Comparison of ENCODE assay signal across 24 mouse cellular contexts in genomic region chr2:158701505-158701904, GRCm38 (mm10). TPM values are rescaled to one million over a fixed set of nuclear protein-coding genes. Genes with fewer than 3 reads are reported as not detected.
DNase-seq lines count a peak whose midpoint lies in the region; ATAC-seq and TF ChIP-seq lines count a peak whose summit lies in the region.
"Had no signal": no experiment of that assay in that cellular context is flagged by ENCODE, and none has a peak within 500 bp of the region (broad histone marks: within the 10 kb centered on the region; RNA-seq: fewer than 3 reads in every experiment).

No protein-coding gene starts in this region.

- H3K27me3 ChIP-seq in heart, postnatal 0 days (ENCODE audit: control insufficient read depth, insufficient read depth, low read length): no peaks in the 10 kb centered on the region
- H3K27me3 ChIP-seq in lung, embryonic 16.5 days (ENCODE audit: control insufficient read depth, insufficient read depth, low read depth, low read length): no peaks in the 10 kb centered on the region
- no peaks in the 10 kb centered on the region for H3K27me3 ChIP-seq in small intestine, adult 2 months (ENCODE audit: control insufficient read depth, insufficient read depth, low read length)
- H3K27me3 ChIP-seq: embryonic facial prominence, embryonic 15.5 days; heart, embryonic 13.5 days; limb, embryonic 12.5 days; liver, embryonic 15.5 days; Patski had no signal

- H3K36me3 ChIP-seq in heart, postnatal 0 days (replicated peaks; ENCODE audit: control insufficient read depth, insufficient read depth, low read length): no peaks in the 10 kb centered on the region
- H3K36me3 ChIP-seq in lung, embryonic 16.5 days (ENCODE audit: control insufficient read depth, insufficient read depth, low read length): no peaks in the 10 kb centered on the region
- no peaks in the 10 kb centered on the region for H3K36me3 ChIP-seq in small intestine, adult 2 months (ENCODE audit: control insufficient read depth, insufficient read depth, low read length)
- H3K36me3 ChIP-seq: embryonic facial prominence, embryonic 15.5 days; heart, embryonic 13.5 days; hindbrain, embryonic 10.5 days; limb, embryonic 12.5 days; liver, embryonic 15.5 days; midbrain, embryonic 10.5 days had no signal

- 80% methylated on average over 9 of the region's 9 CpGs for WGBS in heart, postnatal 0 days
- 71% methylated on average over 9 of the region's 9 CpGs for whole genome bisulfite sequencing in lung, embryonic 16.5 days
- WGBS in small intestine, adult 2 months: 88% methylated on average over 9 of the region's 9 CpGs

- no peak overlapping the region for H3K4me3 ChIP-seq in heart, postnatal 0 days (ENCODE audit: low read depth, low read length)
- H3K4me3 ChIP-seq in lung, embryonic 16.5 days (ENCODE audit: low read length): no peak overlapping the region
- H3K4me3 ChIP-seq in small intestine, adult 2 months (ENCODE audit: low read depth, low read length): no peak overlapping the region
- H3K4me3 ChIP-seq: embryonic facial prominence, embryonic 15.5 days; heart, embryonic 13.5 days; hindbrain, embryonic 10.5 days; limb, embryonic 12.5 days; liver, embryonic 15.5 days; midbrain, embryonic 10.5 days had no signal

- peak overlapping the region; percentile 54; the same call in 1 of the 2 replicates for H3K27ac ChIP-seq in heart, postnatal 0 days (ENCODE audit: low read depth)
- H3K27ac ChIP-seq in lung, embryonic 16.5 days (ENCODE audit: low read length): peak overlapping the region; percentile 83
- peak overlapping the region; percentile 54; the same call in 1 of the 2 replicates for H3K27ac ChIP-seq in small intestine, adult 2 months (ENCODE audit: insufficient read depth, low read depth, low read length)
- H3K27ac ChIP-seq: embryonic facial prominence, embryonic 15.5 days; heart, embryonic 13.5 days; hindbrain, embryonic 10.5 days; limb, embryonic 12.5 days; liver, embryonic 15.5 days; macrophage; midbrain, embryonic 10.5 days had no signal

- no peak overlapping the region for H3K4me2 ChIP-seq in heart, postnatal 0 days (ENCODE audit: low read depth, low read length)
- no peak overlapping the region for H3K4me2 ChIP-seq in lung, embryonic 16.5 days (ENCODE audit: low read depth, low read length)
- H3K4me2 ChIP-seq: embryonic facial prominence, embryonic 15.5 days; heart, embryonic 13.5 days; limb, embryonic 12.5 days; liver, embryonic 15.5 days had no signal

- no peak for TF ChIP-seq POLR2A in small intestine, adult 2 months (IDR thresholded peaks at IDR 0.05; ENCODE audit: low read depth, low read length)

- no peaks in the 10 kb centered on the region for H3K9me3 ChIP-seq in heart, postnatal 0 days (replicated peaks; ENCODE audit: control insufficient read depth, low read length)
- H3K9me3 ChIP-seq in lung, embryonic 16.5 days (ENCODE audit: control insufficient read depth, low read length): no peaks in the 10 kb centered on the region
- H3K9me3 ChIP-seq: embryonic facial prominence, embryonic 15.5 days; heart, embryonic 13.5 days; hindbrain, embryonic 10.5 days; limb, embryonic 12.5 days; liver, embryonic 15.5 days; midbrain, embryonic 10.5 days had no signal

- H3K9ac ChIP-seq in heart, postnatal 0 days (replicated peaks; ENCODE audit: low read depth, low read length): no peak overlapping the region
- no peak overlapping the region for H3K9ac ChIP-seq in lung, embryonic 16.5 days (ENCODE audit: low read length)
- H3K9ac ChIP-seq: embryonic facial prominence, embryonic 15.5 days; heart, embryonic 13.5 days; limb, embryonic 12.5 days; liver, embryonic 15.5 days had no signal

- ATAC-seq in heart, postnatal 0 days (ENCODE audit: insufficient read depth, low read depth): no peak
- ATAC-seq in lung, embryonic 16.5 days (ENCODE audit: low read depth): no peak
- ATAC-seq in activated CD4-positive, CD25-positive, alpha-beta regulatory T cell, adult 4 months: peak; percentile 51
- ATAC-seq: forebrain, embryonic 16.5 days; Patski had no signal

- DNase-seq in heart, postnatal 0 days (ENCODE audit: low spot score): no peak
- DNase-seq in heart, postnatal 4 days: no peak
- no peak for DNase-seq in lung, postnatal 4 days
- no peak for DNase-seq in thymus, postnatal 14 days
- DNase-seq: adrenal gland, postnatal 10 days; cerebellum, adult 18-20 months; cerebellum, postnatal 36 days; kidney, adult 8-10 months; kidney, postnatal 36 days; layer of hippocampus, adult 9-11 months; retina, postnatal 1 day; thymus, postnatal 4 days had no signal

- H3K4me1 ChIP-seq in heart, postnatal 0 days (ENCODE audit: control insufficient read depth, insufficient read depth): no peaks in the 10 kb centered on the region
- H3K4me1 ChIP-seq in lung, embryonic 16.5 days (replicated peaks; ENCODE audit: control insufficient read depth, insufficient read depth, low read length): peaks cover 10% of the 10 kb centered on the region
- H3K4me1 ChIP-seq in small intestine, adult 2 months (ENCODE audit: control insufficient read depth, insufficient read depth, insufficient read length, low read length): no peaks in the 10 kb centered on the region
- H3K4me1 ChIP-seq: embryonic facial prominence, embryonic 15.5 days; heart, embryonic 13.5 days; hindbrain, embryonic 10.5 days; limb, embryonic 12.5 days; liver, embryonic 15.5 days; midbrain, embryonic 10.5 days had no signal

- no peak for TF ChIP-seq EP300 in heart, postnatal 0 days (IDR thresholded peaks at IDR 0.05; ENCODE audit: low read depth)

- TF ChIP-seq CTCF in heart, postnatal 0 days (IDR thresholded peaks at IDR 0.05; ENCODE audit: low read depth): no peak
- TF ChIP-seq CTCF in small intestine, adult 2 months (IDR thresholded peaks at IDR 0.05; ENCODE audit: extremely low read depth, insufficient read length, insufficient replicate concordance, low read depth, low read length): no peak

RNA-seq across cellular contexts. Expression of gene Ppp1r16b, which starts 36.3 kb away (rescaled TPM):
- 3.7 and 9.1 TPM in 2 replicates for total RNA-seq in heart, postnatal 0 days (2014; rRNA removed; ENCODE audit: low replicate concordance)
- 5.0 and 5.1 TPM in 2 replicates for polyA plus RNA-seq in heart, postnatal 0 days (2015; fragmentation: Nextera tagmentation; extraction: Ambion mirVana)
- total RNA-seq in heart, postnatal 4 days (2021): 10 to 100 TPM; 13.8 to 14.2 TPM
- 22.5 and 24.4 TPM in 2 replicates for polyA plus RNA-seq in lung, embryonic 16.5 days (2015; fragmentation: Nextera tagmentation; extraction: Ambion mirVana)
- 100 to 1,000 TPM; 100 to 110 TPM for polyA plus RNA-seq in activated CD4-positive, CD25-positive, alpha-beta regulatory T cell, adult 4 months (2017; shearing (Covaris generic))
- polyA plus RNA-seq in small intestine, adult 2 months (2012; rRNA removed): 3.6 and 3.9 TPM in 2 replicates
